Mouse (Mus musculus): Measurements from ENCODE around the gene Ptpro. TPM values are rescaled to one million over a fixed set of nuclear protein-coding genes. Genes with fewer than 3 reads are reported as not detected.
"Not testable (repeated sequence)": the region's sequence is repeated elsewhere in the genome, so short reads cannot be mapped to it uniquely, and the experiment has no call there.

Gene Ptpro
- polyA plus RNA-seq, 1 experiment from 2014 or later, result 3.3 TPM

GRCm38 (mm10) chr6:137443089-137443488 lies 191.0 kb downstream of the Ptpro start:
- Histone ChIP-seq H3K4me2 (ENCODE audit: low read depth, low read length) (no peak overlapping the region), H3K9ac (ENCODE audit: low read length) (no peak overlapping the region), H3K9me3 (replicated peaks; ENCODE audit: control insufficient read depth, low read length) (no peaks in the 10 kb centered on the region), H3K4me3 (replicated peaks; ENCODE audit: low read length) (no peak overlapping the region), H3K27ac (ENCODE audit: low read length) (no peak overlapping the region), H3K4me1 (ENCODE audit: control insufficient read depth, insufficient read depth, low read length) (no peaks in the 10 kb centered on the region), H3K27me3 (ENCODE audit: control insufficient read depth, insufficient read depth, low read length) (no peaks in the 10 kb centered on the region), H3K36me3 (ENCODE audit: control insufficient read depth, insufficient read depth, low read length) (no peaks in the 10 kb centered on the region)
- WGBS, result 79% methylated on average over 12 of the region's 12 CpGs
- ATAC-seq (ENCODE audit: insufficient read depth, low FRiP score), result peak; percentile 76; the same call in 1 of the 2 replicates

GRCm38 (mm10) chr6:137446116-137446515 lies 194.0 kb downstream of the Ptpro start:
- not testable (repeated sequence) for H3K4me2 ChIP-seq (ENCODE audit: low read depth, low read length); H3K27me3 ChIP-seq (ENCODE audit: control insufficient read depth, insufficient read depth, low read length); H3K9ac ChIP-seq (ENCODE audit: low read length); H3K4me3 ChIP-seq (replicated peaks; ENCODE audit: low read length); H3K36me3 ChIP-seq (ENCODE audit: control insufficient read depth, insufficient read depth, low read length); H3K27ac ChIP-seq (ENCODE audit: low read length); H3K9me3 ChIP-seq (replicated peaks; ENCODE audit: control insufficient read depth, low read length); ATAC-seq (ENCODE audit: insufficient read depth, low FRiP score); H3K4me1 ChIP-seq (ENCODE audit: control insufficient read depth, insufficient read depth, low read length)
- 82% methylated on average over 7 of the region's 7 CpGs for WGBS

- H3K27ac ChIP-seq (ENCODE audit: low read length), result no peak overlapping the region
- 0 out of 2 replicates have a peak, but pooled peaks cover 2% of the 10 kb centered on the region for H3K4me1 ChIP-seq (ENCODE audit: control insufficient read depth, insufficient read depth, low read length)
- no peaks in the 10 kb centered on the region for H3K27me3 ChIP-seq (ENCODE audit: control insufficient read depth, insufficient read depth, low read length)
- H3K9me3 ChIP-seq (replicated peaks; ENCODE audit: control insufficient read depth, low read length), result no peaks in the 10 kb centered on the region
- H3K4me3 ChIP-seq (replicated peaks; ENCODE audit: low read length), result no peak overlapping the region
- peak overlapping the region; percentile 19; the same call in 1 of the 2 replicates for H3K4me2 ChIP-seq (ENCODE audit: low read depth, low read length)
- H3K36me3 ChIP-seq (ENCODE audit: control insufficient read depth, insufficient read depth, low read length), result no peaks in the 10 kb centered on the region
- 13% methylated on average over 10 of the region's 10 CpGs for WGBS
- H3K9ac ChIP-seq (ENCODE audit: low read length), result 0 out of 2 replicates have a peak overlapping the region, but pooled peaks have one; percentile 18
- peak; percentile 84; the same call in 1 of the 2 replicates for ATAC-seq (ENCODE audit: insufficient read depth, low FRiP score)
These were observed 203.5 kb downstream of the Ptpro start for GRCm38 (mm10) chr6:137455537-137456041.

GRCm38 (mm10) chr6:137456064-137456463 lies 203.9 kb downstream of the Ptpro start:
- Histone ChIP-seq H3K36me3 (ENCODE audit: control insufficient read depth, insufficient read depth, low read length) (no peaks in the 10 kb centered on the region), H3K4me1 (ENCODE audit: control insufficient read depth, insufficient read depth, low read length) (0 out of 2 replicates have a peak, but pooled peaks cover 2% of the 10 kb centered on the region), H3K9me3 (replicated peaks; ENCODE audit: control insufficient read depth, low read length) (no peaks in the 10 kb centered on the region), H3K27me3 (ENCODE audit: control insufficient read depth, insufficient read depth, low read length) (no peaks in the 10 kb centered on the region), H3K4me2 (ENCODE audit: low read depth, low read length) (peak overlapping the region; percentile 19; the same call in 1 of the 2 replicates), H3K4me3 (replicated peaks; ENCODE audit: low read length) (no peak overlapping the region), H3K27ac (ENCODE audit: low read length) (no peak overlapping the region), H3K9ac (ENCODE audit: low read length) (no peak overlapping the region)
- ATAC-seq (ENCODE audit: insufficient read depth, low FRiP score), result peak; percentile 21; the same call in 1 of the 2 replicates
- WGBS, result 55% methylated on average over 7 of the region's 7 CpGs

- Histone ChIP-seq H3K9me3 (replicated peaks; ENCODE audit: control insufficient read depth, low read length) (no peaks in the 10 kb centered on the region), H3K4me3 (replicated peaks; ENCODE audit: low read length) (no peak overlapping the region), H3K9ac (ENCODE audit: low read length) (0 out of 2 replicates have a peak overlapping the region, but pooled peaks have one; percentile 18), H3K4me2 (ENCODE audit: low read depth, low read length) (0 out of 2 replicates have a peak overlapping the region, but pooled peaks have one; percentile 12), H3K36me3 (ENCODE audit: control insufficient read depth, insufficient read depth, low read length) (no peaks in the 10 kb centered on the region), H3K4me1 (ENCODE audit: control insufficient read depth, insufficient read depth, low read length) (0 out of 2 replicates have a peak, but pooled peaks cover 2% of the 10 kb centered on the region), H3K27me3 (ENCODE audit: control insufficient read depth, insufficient read depth, low read length) (no peaks in the 10 kb centered on the region), H3K27ac (ENCODE audit: low read length) (no peak overlapping the region)
- ATAC-seq (ENCODE audit: insufficient read depth, low FRiP score), result no peak
- WGBS, result 27% methylated on average over 7 of the region's 7 CpGs
These were observed 205.1 kb downstream of the Ptpro start for GRCm38 (mm10) chr6:137457210-137457609.

GRCm38 (mm10) chr6:137458136-137458535 lies 206.0 kb downstream of the Ptpro start:
- 66% methylated on average over 7 of the region's 7 CpGs for WGBS
- Histone ChIP-seq H3K27ac (ENCODE audit: low read length) (no peak overlapping the region), H3K4me1 (ENCODE audit: control insufficient read depth, insufficient read depth, low read length) (0 out of 2 replicates have a peak, but pooled peaks cover 2% of the 10 kb centered on the region), H3K4me2 (ENCODE audit: low read depth, low read length) (no peak overlapping the region), H3K36me3 (ENCODE audit: control insufficient read depth, insufficient read depth, low read length) (no peaks in the 10 kb centered on the region), H3K4me3 (replicated peaks; ENCODE audit: low read length) (no peak overlapping the region), H3K9ac (ENCODE audit: low read length) (no peak overlapping the region), H3K9me3 (replicated peaks; ENCODE audit: control insufficient read depth, low read length) (no peaks in the 10 kb centered on the region), H3K27me3 (ENCODE audit: control insufficient read depth, insufficient read depth, low read length) (no peaks in the 10 kb centered on the region)
- ATAC-seq (ENCODE audit: insufficient read depth, low FRiP score), result no peak

- 86% methylated on average over 5 of the region's 5 CpGs for WGBS
- H3K27me3 ChIP-seq (ENCODE audit: control insufficient read depth, insufficient read depth, low read length), result no peaks in the 10 kb centered on the region
- no peaks in the 10 kb centered on the region for H3K9me3 ChIP-seq (replicated peaks; ENCODE audit: control insufficient read depth, low read length)
- no peak overlapping the region for H3K4me2 ChIP-seq (ENCODE audit: low read depth, low read length)
- H3K9ac ChIP-seq (ENCODE audit: low read length), result no peak overlapping the region
- H3K27ac ChIP-seq (ENCODE audit: low read length), result no peak overlapping the region
- ATAC-seq (ENCODE audit: insufficient read depth, low FRiP score), result no peak
- H3K4me3 ChIP-seq (replicated peaks; ENCODE audit: low read length), result no peak overlapping the region
- peaks cover 5% of the 10 kb centered on the region for H3K4me1 ChIP-seq (ENCODE audit: control insufficient read depth, insufficient read depth, low read length)
- no peaks in the 10 kb centered on the region for H3K36me3 ChIP-seq (ENCODE audit: control insufficient read depth, insufficient read depth, low read length)
These were observed 211.7 kb downstream of the Ptpro start for GRCm38 (mm10) chr6:137463771-137464170.

GRCm38 (mm10) chr6:137465253-137465652 lies 213.1 kb downstream of the Ptpro start:
- H3K4me2 ChIP-seq (ENCODE audit: low read depth, low read length), result no peak overlapping the region
- peaks cover 5% of the 10 kb centered on the region for H3K4me1 ChIP-seq (ENCODE audit: control insufficient read depth, insufficient read depth, low read length)
- H3K4me3 ChIP-seq (replicated peaks; ENCODE audit: low read length), result no peak overlapping the region
- no peak overlapping the region for H3K9ac ChIP-seq (ENCODE audit: low read length)
- ATAC-seq (ENCODE audit: insufficient read depth, low FRiP score), result peak; percentile 79; the same call in 1 of the 2 replicates
- peak overlapping the region; percentile 0; the same call in 1 of the 2 replicates for H3K27ac ChIP-seq (ENCODE audit: low read length)
- no peaks in the 10 kb centered on the region for H3K36me3 ChIP-seq (ENCODE audit: control insufficient read depth, insufficient read depth, low read length)
- no peaks in the 10 kb centered on the region for H3K27me3 ChIP-seq (ENCODE audit: control insufficient read depth, insufficient read depth, low read length)
- WGBS, result 21% methylated on average over 2 of the region's 2 CpGs
- H3K9me3 ChIP-seq (replicated peaks; ENCODE audit: control insufficient read depth, low read length), result peaks cover 4% of the 10 kb centered on the region; the same call in 1 of the 2 replicates

GRCm38 (mm10) chr6:137466256-137466655 lies 214.1 kb downstream of the Ptpro start:
- peaks cover 14% of the 10 kb centered on the region for H3K4me1 ChIP-seq (ENCODE audit: control insufficient read depth, insufficient read depth, low read length)
- H3K9ac ChIP-seq (ENCODE audit: low read length), result no peak overlapping the region
- H3K4me3 ChIP-seq (replicated peaks; ENCODE audit: low read length), result no peak overlapping the region
- no peak overlapping the region for H3K27ac ChIP-seq (ENCODE audit: low read length)
- H3K27me3 ChIP-seq (ENCODE audit: control insufficient read depth, insufficient read depth, low read length), result no peaks in the 10 kb centered on the region
- H3K9me3 ChIP-seq (replicated peaks; ENCODE audit: control insufficient read depth, low read length), result peaks cover 4% of the 10 kb centered on the region; the same call in 1 of the 2 replicates
- H3K4me2 ChIP-seq (ENCODE audit: low read depth, low read length), result no peak overlapping the region
- WGBS, result 64% methylated on average over 2 of the region's 2 CpGs
- ATAC-seq (ENCODE audit: insufficient read depth, low FRiP score), result no peak
- no peaks in the 10 kb centered on the region for H3K36me3 ChIP-seq (ENCODE audit: control insufficient read depth, insufficient read depth, low read length)

Measured in stomach, embryonic 16.5 days (tissue).